Mouse (Mus musculus) thymus, adult 2 months (tissue): ENCODE measurements around the gene Rbms3. TPM values are rescaled to one million over a fixed set of nuclear protein-coding genes. Genes with fewer than 3 reads are reported as not detected.

Experiments used
- DNase-seq: peaks from one replicate; pipeline ENCODE4 v3.0.0; 2021
- H3K27ac ChIP-seq: fragments of 200-500 bp; 2 replicates; pipeline ENCODE4 v1.5.1; 2012; ENCODE audit warnings: low read length, control low read depth; ENCODE audit not compliant: control insufficient read depth, insufficient read depth
- H3K27me3 ChIP-seq: fragments of 200-500 bp; 2 replicates; pipeline ENCODE4 v1.6.1; 2012; ENCODE audit warnings: mild to moderate bottlenecking, low read length, moderate library complexity, mixed read lengths; ENCODE audit not compliant: control insufficient read depth, insufficient read depth
- H3K36me3 ChIP-seq: fragments of 200-500 bp; 2 replicates; pipeline ENCODE4 v1.6.1; 2012; ENCODE audit warnings: mild to moderate bottlenecking, low read length, moderate library complexity; ENCODE audit not compliant: control insufficient read depth, insufficient read depth
- H3K4me1 ChIP-seq: fragments of 200-500 bp; replicated peaks from 2 replicates; pipeline ENCODE4 v1.6.1; 2012; ENCODE audit warnings: low read length; ENCODE audit not compliant: control insufficient read depth, insufficient read depth
- H3K4me3 ChIP-seq: fragments of 200-500 bp; 2 replicates; pipeline ENCODE4 v1.5.1; 2012; ENCODE audit warnings: mild to moderate bottlenecking, low read length, control low read depth, moderate library complexity; ENCODE audit not compliant: control insufficient read depth, insufficient read depth
- CTCF ChIP-seq: fragments of 200-500 bp; IDR thresholded peaks from 2 replicates; pipeline ENCODE4 v1.5.1; 2012; ENCODE audit warnings: mild to moderate bottlenecking, control low read depth, low read length, moderate library complexity, borderline replicate concordance; ENCODE audit not compliant: control insufficient read depth, poor library complexity, insufficient read depth; ENCODE audit errors: extremely low read depth
- POLR2A ChIP-seq: fragments of 200-500 bp; IDR thresholded peaks from 2 replicates; pipeline ENCODE4 v1.6.1; 2012; ENCODE audit warnings: mild to moderate bottlenecking, low read length, control low read depth, moderate library complexity; ENCODE audit not compliant: control insufficient read depth, poor library complexity, insufficient read depth; ENCODE audit errors: extremely low read depth
- WGBS: fragments of 180-500 bp; shearing (Covaris S2); methylation state at CpG from one replicate; pipeline ENCODE4 v1.1.7; 2018; 5-methylcytosine and 5-hydroxymethylcytosine counted together
- polyA plus RNA-seq: library from polyadenylated mRNA; depleted of rRNA; stranded (reverse); fragments of >200 nt; gene quantifications from 2 replicates; pipeline ENCODE4 v1.2.3, GENCODE M21; 2012

Rbms3 gene
- polyA plus RNA-seq, 1 experiment = 10.9 TPM

GRCm38 (mm10) chr9:116832822-116833221 lies 796.9 kb downstream of the Rbms3 start:
- H3K4me1 ChIP-seq = no peaks in the 10 kb centered on the region
- no peak overlapping the region for H3K27ac ChIP-seq
- H3K36me3 ChIP-seq = no peaks in the 10 kb centered on the region
- H3K27me3 ChIP-seq = no peaks in the 10 kb centered on the region
- DNase-seq = no peak
- H3K4me3 ChIP-seq = no peak overlapping the region
- WGBS = 84% methylated on average over 1 of the region's 1 CpGs
- TF ChIP-seq POLR2A (no peak), CTCF (no peak)

- DNase-seq = no peak
- no peaks in the 10 kb centered on the region for H3K27me3 ChIP-seq
- H3K36me3 ChIP-seq = no peaks in the 10 kb centered on the region
- H3K4me1 ChIP-seq = no peaks in the 10 kb centered on the region
- WGBS = 88% methylated on average over 5 of the region's 5 CpGs
- no peak overlapping the region for H3K4me3 ChIP-seq
- no peak for TF ChIP-seq CTCF
- TF ChIP-seq POLR2A = no peak
- no peak overlapping the region for H3K27ac ChIP-seq
Measured at GRCm38 (mm10) chr9:116831386-116831785, 798.3 kb downstream of the Rbms3 start.

DNA sequence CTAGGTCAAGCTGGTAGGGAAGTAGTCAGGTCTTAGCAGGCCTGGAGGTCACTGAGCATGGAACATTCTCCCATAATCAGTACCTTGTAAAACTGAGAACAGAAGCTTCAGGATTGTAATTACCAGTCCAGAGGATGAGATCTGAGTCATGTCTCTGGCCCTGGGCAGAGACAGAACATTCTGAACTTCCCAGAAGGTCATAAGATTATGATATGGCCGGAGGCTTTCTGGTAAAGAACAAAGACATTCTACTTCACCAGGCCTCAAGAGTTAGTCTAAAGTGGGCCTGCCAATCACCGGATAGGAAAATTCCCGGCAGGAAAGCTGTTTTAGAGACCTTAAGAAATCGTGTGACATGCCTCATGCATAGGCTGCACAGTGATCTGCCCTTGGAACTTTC lies 799.8 kb downstream of the Rbms3 start:
- H3K27me3 ChIP-seq = no peaks in the 10 kb centered on the region
- WGBS = 91% methylated on average over 4 of the region's 4 CpGs

GRCm38 (mm10) chr9:116821601-116822000 lies 808.1 kb downstream of the Rbms3 start:
- WGBS = 90% methylated on average over 7 of the region's 7 CpGs
- TF ChIP-seq POLR2A = no peak
- no peak for TF ChIP-seq CTCF
- Histone ChIP-seq H3K27ac (no peak overlapping the region), H3K27me3 (no peaks in the 10 kb centered on the region), H3K4me1 (no peaks in the 10 kb centered on the region), H3K36me3 (no peaks in the 10 kb centered on the region), H3K4me3 (no peak overlapping the region)
- DNase-seq = no peak

More for the DNA sequence above, 799.8 kb downstream of the Rbms3 start:
- no peak overlapping the region for H3K4me3 ChIP-seq
- H3K27ac ChIP-seq = no peak overlapping the region
- DNase-seq = no peak
- H3K4me1 ChIP-seq = no peaks in the 10 kb centered on the region
- no peaks in the 10 kb centered on the region for H3K36me3 ChIP-seq
- TF ChIP-seq CTCF (no peak), POLR2A (no peak)

DNA sequence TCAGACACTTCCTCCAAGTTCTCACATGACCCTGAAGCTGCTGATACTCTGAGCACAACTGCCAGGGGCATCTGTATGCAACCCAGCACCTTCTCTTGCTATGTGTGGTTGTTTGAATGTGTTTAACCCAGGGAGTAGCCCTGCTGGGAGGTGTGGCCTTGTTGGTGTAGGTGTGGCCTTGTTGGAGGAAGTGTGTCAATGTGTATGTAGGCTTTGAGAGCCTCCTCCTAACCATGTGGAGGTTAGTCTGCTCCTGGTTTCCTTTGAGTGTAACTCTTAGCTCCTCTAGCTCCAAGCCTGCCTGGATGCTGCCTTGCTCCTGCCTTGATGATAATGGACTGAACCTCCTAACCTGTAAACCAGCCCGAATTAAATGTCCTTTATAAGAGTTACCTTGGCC lies 812.5 kb downstream of the Rbms3 start:
- H3K36me3 ChIP-seq = no peaks in the 10 kb centered on the region
- no peaks in the 10 kb centered on the region for H3K27me3 ChIP-seq
- no peak overlapping the region for H3K4me3 ChIP-seq
- TF ChIP-seq POLR2A (no peak), CTCF (no peak)
- no peak overlapping the region for H3K27ac ChIP-seq
- 92% methylated on average over 1 of the region's 1 CpGs for WGBS
- no peak for DNase-seq
- H3K4me1 ChIP-seq = no peaks in the 10 kb centered on the region

DNA sequence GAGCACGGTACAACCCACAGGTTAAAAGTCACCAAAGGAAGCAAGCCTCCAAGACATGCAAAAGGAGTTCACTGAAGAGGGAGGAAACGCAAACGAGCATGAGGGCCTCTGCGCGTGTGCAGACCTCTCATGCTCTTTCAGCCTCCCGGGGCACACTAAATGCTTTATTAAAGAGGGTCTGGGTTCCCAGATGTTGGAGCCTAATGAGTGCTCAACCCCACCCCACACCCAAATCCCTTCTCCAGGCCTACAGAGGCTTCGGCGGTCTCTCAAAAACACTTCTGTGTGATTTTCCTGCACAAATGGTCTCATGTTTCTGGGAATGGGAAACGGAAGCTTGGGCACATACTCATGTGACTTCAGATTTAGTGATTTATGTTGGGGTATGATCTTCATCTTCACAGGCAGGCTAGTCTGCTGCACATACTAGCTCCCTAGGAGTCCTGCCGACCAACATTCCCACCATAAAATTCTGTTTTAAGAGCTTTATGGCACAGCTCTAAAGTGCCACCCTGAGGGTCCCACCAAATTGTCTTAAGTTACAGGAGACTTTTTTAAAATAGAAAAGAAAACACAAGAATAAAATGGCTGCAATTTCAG lies 815.1 kb downstream of the Rbms3 start:
- no peak for DNase-seq
- Histone ChIP-seq H3K27me3 (no peaks in the 10 kb centered on the region), H3K36me3 (no peaks in the 10 kb centered on the region), H3K27ac (no peak overlapping the region), H3K4me3 (no peak overlapping the region), H3K4me1 (no peaks in the 10 kb centered on the region)
- WGBS = 81% methylated on average over 10 of the region's 10 CpGs
- no peak for TF ChIP-seq CTCF
- TF ChIP-seq POLR2A = no peak

DNA sequence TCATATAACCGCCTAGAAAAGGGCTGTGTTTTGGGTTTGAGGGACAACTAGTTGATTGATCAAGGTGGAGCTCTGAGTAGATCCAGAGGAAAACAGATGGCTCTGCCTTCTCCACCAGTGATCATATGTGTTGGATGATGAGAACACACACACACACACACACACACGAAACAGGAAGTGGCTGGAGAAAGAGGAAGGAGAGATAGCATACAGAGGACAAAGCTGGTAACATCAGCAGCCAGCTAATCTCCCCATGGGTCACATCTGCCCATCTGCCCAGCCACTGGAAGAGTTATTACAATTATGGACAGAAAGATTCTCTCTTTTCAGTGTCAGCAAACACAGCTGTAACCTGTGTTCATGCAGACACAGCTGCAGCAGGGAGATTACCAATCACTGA lies 816.3 kb downstream of the Rbms3 start:
- TF ChIP-seq POLR2A (no peak), CTCF (no peak)
- no peaks in the 10 kb centered on the region for H3K4me1 ChIP-seq
- WGBS = 37% methylated on average over 2 of the region's 2 CpGs
- no peak overlapping the region for H3K4me3 ChIP-seq
- no peaks in the 10 kb centered on the region for H3K36me3 ChIP-seq
- no peaks in the 10 kb centered on the region for H3K27me3 ChIP-seq
- no peak overlapping the region for H3K27ac ChIP-seq
- DNase-seq = no peak
